Mouse (Mus musculus): ENCODE results near the gene Syt16.

Syt16 gene

GRCm38 (mm10) chr12:74013739-74014138 lies 16.3 kb downstream of the Syt16 start:
- peak; percentile 58 for DNase-seq (ENCODE audit: low read depth)

- DNase-seq (ENCODE audit: low read depth): peak; percentile 61
Observed at GRCm38 (mm10) chr12:74014739-74015270, 17.3 kb downstream of the Syt16 start.

- no peak for DNase-seq (ENCODE audit: low read depth)
Observed at GRCm38 (mm10) chr12:74015491-74015890, 18.0 kb downstream of the Syt16 start.

GRCm38 (mm10) chr12:74023260-74023659 lies 25.8 kb downstream of the Syt16 start:
- no peak for DNase-seq (ENCODE audit: low read depth)

- no peak for DNase-seq (ENCODE audit: low read depth)
Observed at GRCm38 (mm10) chr12:74024912-74025311, 27.5 kb downstream of the Syt16 start.

GRCm38 (mm10) chr12:74043225-74043624 lies 45.8 kb downstream of the Syt16 start:
- DNase-seq (ENCODE audit: low read depth): no peak

- no peak for DNase-seq (ENCODE audit: low read depth)
Observed at GRCm38 (mm10) chr12:74043755-74044154, 46.3 kb downstream of the Syt16 start.

- DNase-seq (ENCODE audit: low read depth): no peak
Observed at GRCm38 (mm10) chr12:74044241-74044640, 46.8 kb downstream of the Syt16 start.

GRCm38 (mm10) chr12:74055336-74055931 lies 58.0 kb downstream of the Syt16 start:
- peak; percentile 49 for DNase-seq (ENCODE audit: low read depth)

GRCm38 (mm10) chr12:74056162-74056561 lies 58.7 kb downstream of the Syt16 start:
- DNase-seq (ENCODE audit: low read depth): peak; percentile 7

GRCm38 (mm10) chr12:74062547-74062946 lies 65.1 kb downstream of the Syt16 start:
- DNase-seq (ENCODE audit: low read depth): no peak

- no peak for DNase-seq (ENCODE audit: low read depth)
Observed at GRCm38 (mm10) chr12:74068912-74069311, 71.5 kb downstream of the Syt16 start.

- DNase-seq (ENCODE audit: low read depth): no peak
Observed at GRCm38 (mm10) chr12:74075590-74075989, 78.1 kb downstream of the Syt16 start.

- DNase-seq (ENCODE audit: low read depth): no peak
Observed at GRCm38 (mm10) chr12:74076091-74076490, 78.6 kb downstream of the Syt16 start.

- DNase-seq (ENCODE audit: low read depth): no peak
Observed at GRCm38 (mm10) chr12:74081122-74081521, 83.7 kb downstream of the Syt16 start.

- no peak for DNase-seq (ENCODE audit: low read depth)
Observed at GRCm38 (mm10) chr12:74084389-74084788, 86.9 kb downstream of the Syt16 start.

GRCm38 (mm10) chr12:74087086-74087485 lies 89.6 kb downstream of the Syt16 start:
- no peak for DNase-seq (ENCODE audit: low read depth)

- no peak for DNase-seq (ENCODE audit: low read depth)
Observed at GRCm38 (mm10) chr12:74089342-74090131, 92.1 kb downstream of the Syt16 start.

GRCm38 (mm10) chr12:74092546-74092945 lies 95.1 kb downstream of the Syt16 start:
- no peak for DNase-seq (ENCODE audit: low read depth)

GRCm38 (mm10) chr12:74093110-74093509 lies 95.6 kb downstream of the Syt16 start:
- peak; percentile 78 for DNase-seq (ENCODE audit: low read depth)

GRCm38 (mm10) chr12:74094701-74095100 lies 97.2 kb downstream of the Syt16 start:
- no peak for DNase-seq (ENCODE audit: low read depth)

- no peak for DNase-seq (ENCODE audit: low read depth)
Observed at GRCm38 (mm10) chr12:74098572-74099290, 101.3 kb downstream of the Syt16 start.
